Mouse (Mus musculus) cerebellum, postnatal 10 days (tissue): ENCODE data around the gene Gm28729.
A peak's percentile ranks its signal among the peaks of the same experiment; 100 is the strongest.

Source experiments
- DNase-seq, 2 experiments: peaks; one replicate each; pipeline ENCODE4 v3.0.0; 2021; ENCODE audit warnings: mixed read lengths in 2 of 2

Gm28729 gene

GRCm38 (mm10) chr9:96460117-96460865, 64.8 kb downstream of the Gm28729 start:
- no peak for DNase-seq

- DNase-seq: no peak
Observed at GRCm38 (mm10) chr9:96455618-96456017, 69.4 kb downstream of the Gm28729 start.

GRCm38 (mm10) chr9:96452956-96453355, 72.1 kb downstream of the Gm28729 start:
- DNase-seq: no peak

GRCm38 (mm10) chr9:96450900-96451720, 74.0 kb downstream of the Gm28729 start:
- DNase-seq: no peak

GRCm38 (mm10) chr9:96449514-96449913, 75.5 kb downstream of the Gm28729 start:
- no peak for DNase-seq

GRCm38 (mm10) chr9:96445351-96445750, 79.7 kb downstream of the Gm28729 start:
- no peak for DNase-seq

- peak; percentile 18 to 25 for DNase-seq
Observed at GRCm38 (mm10) chr9:96442081-96442480, 83.0 kb downstream of the Gm28729 start.

- DNase-seq: peak; percentile 47 to 50
Observed at GRCm38 (mm10) chr9:96438334-96438871, 86.7 kb downstream of the Gm28729 start.

- peak; percentile 62 to 64 for DNase-seq
Observed at GRCm38 (mm10) chr9:96437805-96438333, 87.2 kb downstream of the Gm28729 start.

- DNase-seq: peak; percentile 73 to 80
Observed at GRCm38 (mm10) chr9:96436901-96437804, 87.9 kb downstream of the Gm28729 start.
